Mouse (Mus musculus) liver, postnatal 0 days (tissue): ENCODE data around the gene Gm42715. TPM values are rescaled to one million over a fixed set of nuclear protein-coding genes. Genes with fewer than 3 reads are reported as not detected.
A peak's percentile ranks its signal among the peaks of the same experiment; 100 is the strongest.

ENCODE experiments used
- ATAC-seq: fragments of 200-750 bp; cut with Nextera tagmentation; 2 replicates; pipeline ENCODE4 v1.8.0; 2017; ENCODE audit warnings: mild to moderate bottlenecking, moderate library complexity
- DNase-seq: peaks from one replicate; pipeline ENCODE4 v3.0.0-alpha.2; 2016
- H3K27ac ChIP-seq: fragments of 300-500 bp; sonication (generic); 2 replicates; pipeline ENCODE4 v1.5.1; 2014; ENCODE audit warnings: antibody characterized with exemption, moderate library complexity, mild to moderate bottlenecking, low read depth
- H3K27me3 ChIP-seq: fragments of 300-500 bp; sonication (generic); 2 replicates; pipeline ENCODE4 v1.6.1; 2014; ENCODE audit warnings: low read length, control low read depth, mixed read lengths; ENCODE audit not compliant: insufficient read depth
- H3K36me3 ChIP-seq: fragments of 300-500 bp; sonication (generic); replicated peaks from 2 replicates; pipeline ENCODE4 v1.6.1; 2014; ENCODE audit warnings: mild to moderate bottlenecking, control low read depth, low read length, moderate library complexity, mixed read lengths; ENCODE audit not compliant: insufficient read depth
- H3K4me1 ChIP-seq: fragments of 300-500 bp; sonication (generic); 2 replicates; pipeline ENCODE4 v1.6.1; 2014; ENCODE audit warnings: antibody characterized with exemption, mild to moderate bottlenecking, control low read depth; ENCODE audit not compliant: insufficient read depth
- H3K4me2 ChIP-seq: fragments of 300-500 bp; sonication (generic); 2 replicates; pipeline ENCODE4 v1.6.1; 2014; ENCODE audit warnings: low read depth, mild to moderate bottlenecking, low read length, moderate library complexity, mixed read lengths
- H3K4me3 ChIP-seq: fragments of 300-500 bp; sonication (generic); 2 replicates; pipeline ENCODE4 v1.5.1; 2014; ENCODE audit warnings: low read depth, low read length
- H3K9ac ChIP-seq: fragments of 300-500 bp; sonication (generic); replicated peaks from 2 replicates; pipeline ENCODE4 v1.6.1; 2014; ENCODE audit warnings: mild to moderate bottlenecking, moderate library complexity
- H3K9me3 ChIP-seq: fragments of 300-500 bp; sonication (generic); 2 replicates; pipeline ENCODE4 v1.6.1; 2016; ENCODE audit warnings: mild to moderate bottlenecking, control low read depth, low read length, mixed read lengths
- CTCF ChIP-seq: sonication (generic); IDR thresholded peaks from 2 replicates; pipeline ENCODE4 v1.5.1; 2016; ENCODE audit warnings: antibody characterized with exemption, low read depth
- EP300 ChIP-seq: IDR thresholded peaks from 2 replicates; pipeline ENCODE4 v1.6.1; 2016; ENCODE audit warnings: antibody characterized with exemption, low read depth, mild to moderate bottlenecking
- WGBS: fragments of 180-500 bp; shearing (Covaris S2); extraction: QIAGEN DNeasy Blood & Tissue Kit; methylation state at CpG from one replicate; pipeline ENCODE4 v1.1.7; 2014; ENCODE audit not compliant: insufficient replicate concordance; 5-methylcytosine and 5-hydroxymethylcytosine counted together
- polyA plus RNA-seq: library from polyadenylated mRNA; unstranded; fragments of >200 nt; fragmentation: Nextera tagmentation; extraction: Ambion mirVana; gene quantifications from 2 replicates; pipeline ENCODE4 v1.2.1, GENCODE M21; 2015

Gene Gm42715
- polyA plus RNA-seq, 1 experiment from 2014 or later: 4.1 TPM

- peaks cover 14% of the 10 kb centered on the region for H3K36me3 ChIP-seq
- TF ChIP-seq EP300 (peak; percentile 61), CTCF (no peak)
- no peaks in the 10 kb centered on the region for H3K9me3 ChIP-seq
- WGBS: under 1% methylated on average over 17 of the region's 17 CpGs
- no peaks in the 10 kb centered on the region for H3K27me3 ChIP-seq
- DNase-seq (peak; percentile 90), ATAC-seq (peak; percentile 97)
- H3K9ac ChIP-seq: peak within 1 kb of the TSS; percentile 89
- peaks cover 18% of the 10 kb centered on the region for H3K4me1 ChIP-seq
- H3K4me2 ChIP-seq: peak within 1 kb of the TSS; percentile 97
- peak within 1 kb of the TSS; percentile 86 for H3K27ac ChIP-seq
- H3K4me3 ChIP-seq: peak within 1 kb of the TSS; percentile 85
Measured at GRCm38 (mm10) chr7:127572895-127573471, 53.6 kb downstream of the Gm42715 start, which contains the start of gene Phkg2. Phkg2 (plus strand) TSS chr7:127573340.

- no peak for TF ChIP-seq EP300
- TF ChIP-seq CTCF: no peak
- Histone ChIP-seq H3K9me3 (no peaks in the 10 kb centered on the region), H3K27ac (peak overlapping the region; percentile 86), H3K9ac (peak overlapping the region; percentile 89), H3K4me1 (peaks cover 18% of the 10 kb centered on the region), H3K4me2 (peak overlapping the region; percentile 97), H3K4me3 (peak overlapping the region; percentile 85), H3K27me3 (no peaks in the 10 kb centered on the region), H3K36me3 (peaks cover 18% of the 10 kb centered on the region)
- ATAC-seq (peak; percentile 35), DNase-seq (no peak)
- 2% methylated on average over 26 of the region's 28 CpGs for WGBS
Measured at GRCm38 (mm10) chr7:127573503-127574008, 54.2 kb downstream of the Gm42715 start.

- peak overlapping the region; percentile 85 for H3K4me3 ChIP-seq
- peak overlapping the region; percentile 86 for H3K27ac ChIP-seq
- H3K9me3 ChIP-seq: no peaks in the 10 kb centered on the region
- TF ChIP-seq CTCF (no peak), EP300 (no peak)
- peaks cover 18% of the 10 kb centered on the region for H3K4me1 ChIP-seq
- peak overlapping the region; percentile 89 for H3K9ac ChIP-seq
- 11% methylated on average over 7 of the region's 7 CpGs for WGBS
- H3K27me3 ChIP-seq: no peaks in the 10 kb centered on the region
- ATAC-seq (no peak), DNase-seq (no peak)
- H3K36me3 ChIP-seq: peaks cover 18% of the 10 kb centered on the region
- H3K4me2 ChIP-seq: peak overlapping the region; percentile 97
Measured at GRCm38 (mm10) chr7:127574115-127574514, 54.7 kb downstream of the Gm42715 start.

- Histone ChIP-seq H3K27me3 (no peaks in the 10 kb centered on the region), H3K4me1 (0 out of 2 replicates have a peak, but pooled peaks cover 7% of the 10 kb centered on the region), H3K4me3 (no peak overlapping the region), H3K27ac (no peak overlapping the region), H3K9ac (no peak overlapping the region), H3K4me2 (no peak overlapping the region), H3K36me3 (peaks cover 49% of the 10 kb centered on the region), H3K9me3 (no peaks in the 10 kb centered on the region)
- no peak for ATAC-seq
- WGBS: 79% methylated on average over 6 of the region's 6 CpGs
- no peak for TF ChIP-seq CTCF
- no peak for TF ChIP-seq EP300
- no peak for DNase-seq
Measured at GRCm38 (mm10) chr7:127583260-127583659, 63.9 kb downstream of the Gm42715 start.

- no peak for ATAC-seq
- TF ChIP-seq CTCF (no peak), EP300 (no peak)
- Histone ChIP-seq H3K27ac (peak overlapping the region; percentile 39; the same call in 1 of the 2 replicates), H3K4me3 (no peak overlapping the region), H3K9me3 (no peaks in the 10 kb centered on the region), H3K27me3 (no peaks in the 10 kb centered on the region), H3K9ac (no peak overlapping the region), H3K36me3 (peaks cover 39% of the 10 kb centered on the region), H3K4me2 (no peak overlapping the region), H3K4me1 (peaks cover 16% of the 10 kb centered on the region)
- DNase-seq: no peak
- WGBS: 73% methylated on average over 7 of the region's 7 CpGs
Measured at GRCm38 (mm10) chr7:127585031-127585430, 65.6 kb downstream of the Gm42715 start.

GRCm38 (mm10) chr7:127586149-127586548, 66.8 kb downstream of the Gm42715 start:
- TF ChIP-seq EP300 (peak; percentile 64; the same call in 1 of the 2 replicates), CTCF (no peak)
- Histone ChIP-seq H3K36me3 (peaks cover 39% of the 10 kb centered on the region), H3K4me1 (peaks cover 16% of the 10 kb centered on the region), H3K9me3 (no peaks in the 10 kb centered on the region), H3K4me2 (peak overlapping the region; percentile 19), H3K4me3 (no peak overlapping the region), H3K9ac (no peak overlapping the region), H3K27me3 (no peaks in the 10 kb centered on the region), H3K27ac (peak overlapping the region; percentile 25; the same call in 1 of the 2 replicates)
- WGBS: 62% methylated on average over 6 of the region's 6 CpGs
- DNase-seq (peak; percentile 45), ATAC-seq (no peak)
